Comparison of ENCODE assay signal across 16 mouse cellular contexts in genomic region chr6:134656527-134656926, GRCm38 (mm10). TPM values are rescaled to one million over a fixed set of nuclear protein-coding genes. Genes with fewer than 3 reads are reported as not detected.
A peak's percentile ranks its signal among the peaks of the same experiment; 100 is the strongest.
DNase-seq lines count a peak whose midpoint lies in the region; ATAC-seq and TF ChIP-seq lines count a peak whose summit lies in the region.
"Had no signal": no experiment of that assay in that cellular context is flagged by ENCODE, and none has a peak within 500 bp of the region (broad histone marks: within the 10 kb centered on the region; RNA-seq: fewer than 3 reads in every experiment).

No protein-coding gene starts in this region.

- H3K27me3 ChIP-seq in heart, embryonic 12.5 days (replicated peaks): no peaks in the 10 kb centered on the region
- H3K27me3 ChIP-seq in limb, embryonic 12.5 days: no peaks in the 10 kb centered on the region
- H3K27me3 ChIP-seq in limb, embryonic 10.5 days (ENCODE audit: low read depth, poor library complexity, severe bottlenecking): no peaks in the 10 kb centered on the region
- no peaks in the 10 kb centered on the region for H3K27me3 ChIP-seq in embryonic facial prominence, embryonic 10.5 days (replicated peaks; ENCODE audit: low read depth, poor library complexity, severe bottlenecking)
- H3K27me3 ChIP-seq: neural tube, embryonic 12.5 days had no signal

- no peak overlapping the region for H3K4me2 ChIP-seq in heart, embryonic 12.5 days
- H3K4me2 ChIP-seq in limb, embryonic 12.5 days: no peak overlapping the region
- H3K4me2 ChIP-seq: neural tube, embryonic 12.5 days had no signal

- H3K9me3 ChIP-seq in heart, embryonic 12.5 days (replicated peaks): no peaks in the 10 kb centered on the region
- H3K9me3 ChIP-seq in limb, embryonic 12.5 days: no peaks in the 10 kb centered on the region
- H3K9me3 ChIP-seq in limb, embryonic 10.5 days (replicated peaks): no peaks in the 10 kb centered on the region
- H3K9me3 ChIP-seq in embryonic facial prominence, embryonic 10.5 days: no peaks in the 10 kb centered on the region
- H3K9me3 ChIP-seq: G1E; neural tube, embryonic 12.5 days had no signal

- no peak for DNase-seq in heart, adult 18-20 months
- no peak for DNase-seq in limb, embryonic 10.5 days (ENCODE audit: low spot score)
- peak; percentile 14 for DNase-seq in embryonic facial prominence, embryonic 10.5 days (ENCODE audit: low spot score)
- DNase-seq in spleen, postnatal 4 days (ENCODE audit: low spot score in 2 of 2): no peak
- DNase-seq: adrenal gland, adult 8-10 months; cerebellum, adult 2 months; forebrain, postnatal 0 days; kidney, adult 9 months; lung, postnatal 14 days; right cerebral cortex, postnatal 14 days had no signal

- 54% methylated on average over 4 of the region's 4 CpGs for whole genome bisulfite sequencing in heart, embryonic 12.5 days
- 66% methylated on average over 4 of the region's 4 CpGs for WGBS in limb, embryonic 12.5 days
- 79% methylated on average over 4 of the region's 4 CpGs for WGBS in limb, embryonic 10.5 days
- 32% methylated on average over 4 of the region's 4 CpGs for WGBS in embryonic facial prominence, embryonic 10.5 days

- H3K4me3 ChIP-seq in heart, embryonic 12.5 days: no peak overlapping the region
- H3K4me3 ChIP-seq in limb, embryonic 12.5 days (replicated peaks): no peak overlapping the region
- H3K4me3 ChIP-seq in limb, embryonic 10.5 days: no peak overlapping the region
- no peak overlapping the region for H3K4me3 ChIP-seq in embryonic facial prominence, embryonic 10.5 days
- H3K4me3 ChIP-seq in embryonic fibroblast, embryonic 13.5 days (ENCODE audit: insufficient read depth, low read length): no peak overlapping the region
- H3K4me3 ChIP-seq: layer of hippocampus, adult 2 months; neural tube, embryonic 12.5 days had no signal

- no peak for TF ChIP-seq POLR2A in embryonic fibroblast, embryonic 13.5 days (IDR thresholded peaks at IDR 0.05; ENCODE audit: low read depth, low read length)

- no peak overlapping the region for H3K9ac ChIP-seq in heart, embryonic 12.5 days
- H3K9ac ChIP-seq in limb, embryonic 12.5 days (replicated peaks): no peak overlapping the region
- H3K9ac ChIP-seq: forebrain, postnatal 0 days; neural tube, embryonic 12.5 days had no signal

- no peak for TF ChIP-seq CTCF in embryonic fibroblast, embryonic 13.5 days (IDR thresholded peaks at IDR 0.05; ENCODE audit: borderline replicate concordance, insufficient read depth, low read length)

- H3K36me3 ChIP-seq in heart, embryonic 12.5 days: 0 out of 2 replicates have a peak, but pooled peaks cover 3% of the 10 kb centered on the region
- no peaks in the 10 kb centered on the region for H3K36me3 ChIP-seq in limb, embryonic 12.5 days
- H3K36me3 ChIP-seq in limb, embryonic 10.5 days: no peaks in the 10 kb centered on the region
- no peaks in the 10 kb centered on the region for H3K36me3 ChIP-seq in embryonic facial prominence, embryonic 10.5 days (replicated peaks)
- H3K36me3 ChIP-seq: neural tube, embryonic 12.5 days had no signal

- ATAC-seq in heart, embryonic 12.5 days (ENCODE audit: insufficient number of reproducible peaks, low FRiP score): peak; percentile 54; the same call in 1 of the 2 replicates
- ATAC-seq in limb, embryonic 12.5 days (ENCODE audit: insufficient number of reproducible peaks, insufficient read depth, low FRiP score, low TSS enrichment, low read depth): no peak
- ATAC-seq: forebrain, postnatal 0 days had no signal

- H3K4me1 ChIP-seq in heart, embryonic 12.5 days (replicated peaks): peaks cover 10% of the 10 kb centered on the region
- H3K4me1 ChIP-seq in limb, embryonic 12.5 days (replicated peaks): no peaks in the 10 kb centered on the region
- no peaks in the 10 kb centered on the region; the same call in 1 of the 2 replicates for H3K4me1 ChIP-seq in limb, embryonic 10.5 days
- peaks cover 20% of the 10 kb centered on the region for H3K4me1 ChIP-seq in embryonic facial prominence, embryonic 10.5 days
- H3K4me1 ChIP-seq in embryonic fibroblast, embryonic 13.5 days (ENCODE audit: control insufficient read depth, insufficient read depth, low read length): peaks cover 3% of the 10 kb centered on the region; the same call in 1 of the 2 replicates
- H3K4me1 ChIP-seq: neural tube, embryonic 12.5 days had no signal

- peak overlapping the region; percentile 67 for H3K27ac ChIP-seq in heart, embryonic 12.5 days (ENCODE audit: poor library complexity, severe bottlenecking)
- 0 out of 2 replicates have a peak overlapping the region, but pooled peaks have one; percentile 42 for H3K27ac ChIP-seq in limb, embryonic 12.5 days
- H3K27ac ChIP-seq in limb, embryonic 10.5 days: no peak overlapping the region
- peak overlapping the region; percentile 55 for H3K27ac ChIP-seq in embryonic facial prominence, embryonic 10.5 days (replicated peaks)
- H3K27ac ChIP-seq in embryonic fibroblast, embryonic 13.5 days (ENCODE audit: insufficient read depth, low read length): peak overlapping the region; percentile 34; the same call in 1 of the 2 replicates
- H3K27ac ChIP-seq: layer of hippocampus, adult 2 months; neural tube, embryonic 12.5 days had no signal

RNA-seq across cellular contexts. Expression of gene Borcs5, which starts 17.2 kb away (rescaled TPM):
- 14.7 and 14.8 TPM in 2 replicates for polyA plus RNA-seq in heart, embryonic 12.5 days (2016; fragmentation: Nextera tagmentation; extraction: Ambion mirVana)
- 10 to 100 TPM; 11.4 to 12.2 TPM for total RNA-seq in heart, adult 18-20 months (2021)
- 19.5 and 22.4 TPM in 2 replicates for polyA plus RNA-seq in limb, embryonic 12.5 days (2016; fragmentation: Nextera tagmentation; extraction: Ambion mirVana)
- polyA plus RNA-seq in limb, embryonic 10.5 days (2016; fragmentation: Nextera tagmentation; extraction: Ambion mirVana): 14.8 and 18.0 TPM in 2 replicates
- polyA plus RNA-seq in embryonic facial prominence, embryonic 10.5 days (2016; fragmentation: Nextera tagmentation; extraction: Ambion mirVana): 17.7 and 18.4 TPM in 2 replicates
- polyA plus RNA-seq in embryonic fibroblast, embryonic 13.5 days (2011; ENCODE audit: insufficient read length, low read depth, missing spikeins): 6.1 and 7.1 TPM in 2 replicates

RNA-seq across cellular contexts. Expression of gene Mansc1, which starts 24.2 kb away (rescaled TPM):
- polyA plus RNA-seq in heart, embryonic 12.5 days (2016; fragmentation: Nextera tagmentation; extraction: Ambion mirVana): 6.9 and 7.1 TPM in 2 replicates
- total RNA-seq in heart, adult 18-20 months (2021): 1 to 10 TPM; 3.4 to 4.1 TPM
- polyA plus RNA-seq in limb, embryonic 12.5 days (2016; fragmentation: Nextera tagmentation; extraction: Ambion mirVana): 0.69 and 1.1 TPM in 2 replicates
- polyA plus RNA-seq in limb, embryonic 10.5 days (2016; fragmentation: Nextera tagmentation; extraction: Ambion mirVana): 0.33 and 0.51 TPM in 2 replicates
- 0.44 and 0.71 TPM in 2 replicates for polyA plus RNA-seq in embryonic facial prominence, embryonic 10.5 days (2016; fragmentation: Nextera tagmentation; extraction: Ambion mirVana)
- 2.8 and 3.2 TPM in 2 replicates for polyA plus RNA-seq in embryonic fibroblast, embryonic 13.5 days (2011; ENCODE audit: insufficient read length, low read depth, missing spikeins)
- total RNA-seq: G1E had no signal
- polyA plus RNA-seq: G1E had no signal
